Comparison of ENCODE assay signal across 9 mouse cellular contexts in genomic region chr5:120953974-120954373, GRCm38 (mm10). TPM values are rescaled to one million over a fixed set of nuclear protein-coding genes. Genes with fewer than 3 reads are reported as not detected.
A peak's percentile ranks its signal among the peaks of the same experiment; 100 is the strongest.
DNase-seq lines count a peak whose midpoint lies in the region; ATAC-seq and TF ChIP-seq lines count a peak whose summit lies in the region.
"Had no signal": no experiment of that assay in that cellular context is flagged by ENCODE, and none has a peak within 500 bp of the region (broad histone marks: within the 10 kb centered on the region; RNA-seq: fewer than 3 reads in every experiment).

No protein-coding gene starts in this region.

- no peak overlapping the region for H3K9ac ChIP-seq in kidney, postnatal 0 days (ENCODE audit: low read depth, low read length)
- H3K9ac ChIP-seq in liver, embryonic 14.5 days (replicated peaks): no peak overlapping the region
- H3K9ac ChIP-seq in heart, embryonic 12.5 days: no peak overlapping the region

- H3K27ac ChIP-seq in kidney, postnatal 0 days: no peak overlapping the region
- no peak overlapping the region for H3K27ac ChIP-seq in liver, embryonic 14.5 days
- H3K27ac ChIP-seq in heart, embryonic 12.5 days (ENCODE audit: poor library complexity, severe bottlenecking): no peak overlapping the region

- H3K9me3 ChIP-seq in kidney, postnatal 0 days (replicated peaks; ENCODE audit: low read length): no peaks in the 10 kb centered on the region
- peaks cover 4% of the 10 kb centered on the region; the same call in 1 of the 2 replicates for H3K9me3 ChIP-seq in E14TG2a.4 (ENCODE audit: low read length)
- H3K9me3 ChIP-seq in liver, embryonic 14.5 days (ENCODE audit: control insufficient read depth, low read length): no peaks in the 10 kb centered on the region
- H3K9me3 ChIP-seq in heart, embryonic 12.5 days (replicated peaks): peaks cover 7% of the 10 kb centered on the region; the same call in 1 of the 2 replicates

- no peaks in the 10 kb centered on the region for H3K4me1 ChIP-seq in kidney, postnatal 0 days (replicated peaks; ENCODE audit: insufficient read depth, low read length)
- H3K4me1 ChIP-seq in E14TG2a.4 (replicated peaks; ENCODE audit: low read depth, low read length): 0 out of 2 replicates have a peak, but pooled peaks cover under 1% of the 10 kb centered on the region
- H3K4me1 ChIP-seq in liver, embryonic 14.5 days (replicated peaks; ENCODE audit: control insufficient read depth in 2 of 2, insufficient read depth in 2 of 2, low read length in 1 of 2): no peaks in the 10 kb centered on the region
- peaks cover 3% of the 10 kb centered on the region; the same call in 1 of the 2 replicates for H3K4me1 ChIP-seq in heart, embryonic 12.5 days (replicated peaks)

- TF ChIP-seq EP300 in liver, embryonic 14.5 days (IDR thresholded peaks at IDR 0.05; ENCODE audit: low read depth): no peak

- no peak overlapping the region for H3K4me3 ChIP-seq in kidney, postnatal 0 days (replicated peaks; ENCODE audit: low read depth, low read length)
- H3K4me3 ChIP-seq in E14TG2a.4 (replicated peaks; ENCODE audit: low read length): no peak overlapping the region
- no peak overlapping the region for H3K4me3 ChIP-seq in liver, embryonic 14.5 days (ENCODE audit: insufficient read depth in 1 of 2, low read depth in 2 of 2, low read length in 2 of 2)
- no peak overlapping the region for H3K4me3 ChIP-seq in heart, embryonic 12.5 days

- H3K27me3 ChIP-seq in kidney, postnatal 0 days (ENCODE audit: insufficient read depth, low read length): no peaks in the 10 kb centered on the region
- peaks cover 52% of the 10 kb centered on the region for H3K27me3 ChIP-seq in E14TG2a.4 (ENCODE audit: insufficient read depth, low read length)
- no peaks in the 10 kb centered on the region for H3K27me3 ChIP-seq in liver, embryonic 14.5 days (ENCODE audit: control insufficient read depth, insufficient read depth, low read length)
- 0 out of 2 replicates have a peak, but pooled peaks cover 3% of the 10 kb centered on the region for H3K27me3 ChIP-seq in heart, embryonic 12.5 days (replicated peaks)

- no peaks in the 10 kb centered on the region for H3K36me3 ChIP-seq in kidney, postnatal 0 days (ENCODE audit: insufficient read depth, low read length)
- no peaks in the 10 kb centered on the region for H3K36me3 ChIP-seq in E14TG2a.4 (ENCODE audit: insufficient read depth, low read length)
- no peaks in the 10 kb centered on the region for H3K36me3 ChIP-seq in liver, embryonic 14.5 days (replicated peaks; ENCODE audit: control insufficient read depth, insufficient read depth, low read depth)
- H3K36me3 ChIP-seq in heart, embryonic 12.5 days: no peaks in the 10 kb centered on the region

- DNase-seq in kidney, postnatal 0 days (ENCODE audit: low spot score): peak; percentile 10
- no peak for DNase-seq in kidney, adult 11 months
- peak; percentile 31 for DNase-seq in adrenal gland, postnatal 25 days
- peak; percentile 51 for DNase-seq in embryo, embryonic 11 days
- DNase-seq in liver, embryonic 14.5 days (ENCODE audit: low read depth in 3 of 3, low spot score in 3 of 3): no peak
- DNase-seq in thymus, postnatal 25 days: peak; percentile 6

- peak; percentile 80 for TF ChIP-seq CTCF in kidney, postnatal 0 days (IDR thresholded peaks at IDR 0.05; ENCODE audit: low read depth)
- peak; percentile 84 for TF ChIP-seq CTCF in E14TG2a.4 (conservative IDR thresholded peaks at IDR 0.05; ENCODE audit: low read length)
- peak; percentile 84 for TF ChIP-seq CTCF in liver, embryonic 14.5 days (IDR thresholded peaks at IDR 0.05; ENCODE audit: low read depth)

- H3K4me2 ChIP-seq in kidney, postnatal 0 days (ENCODE audit: low read length): no peak overlapping the region
- no peak overlapping the region for H3K4me2 ChIP-seq in liver, embryonic 14.5 days (ENCODE audit: low read depth)
- no peak overlapping the region for H3K4me2 ChIP-seq in heart, embryonic 12.5 days

- 23% methylated on average over 5 of the region's 5 CpGs for WGBS in kidney, postnatal 0 days
- WGBS in liver, embryonic 14.5 days (ENCODE audit: insufficient replicate concordance): 17% methylated on average over 5 of the region's 5 CpGs
- WGBS in heart, embryonic 12.5 days: 16% methylated on average over 5 of the region's 5 CpGs

- no peak for ATAC-seq in kidney, postnatal 0 days (replicated peaks; ENCODE audit: low FRiP score, low read depth)
- no peak for ATAC-seq in liver, embryonic 14.5 days (ENCODE audit: insufficient read depth)
- no peak for ATAC-seq in heart, embryonic 12.5 days (ENCODE audit: insufficient number of reproducible peaks, low FRiP score)

RNA-seq across cellular contexts. Expression of gene Oas1d, which starts 39.6 kb away (rescaled TPM):
- not detected in 2 replicates for polyA plus RNA-seq in kidney, postnatal 0 days (2015; fragmentation: Nextera tagmentation; extraction: Ambion mirVana)
- not detected in 2 replicates for total RNA-seq in adrenal gland, postnatal 25 days (2021)
- polyA plus RNA-seq in liver, embryonic 14.5 days (2012; rRNA removed): not detected in 2 replicates
- not detected in 2 replicates for polyA plus RNA-seq in liver, embryonic 14.5 days (2014; fragmentation: Nextera tagmentation; extraction: Ambion mirVana)
- not detected in 2 replicates for polyA plus RNA-seq in heart, embryonic 12.5 days (2016; fragmentation: Nextera tagmentation; extraction: Ambion mirVana)
- total RNA-seq: left cerebral cortex, adult 8-10 months had no signal

RNA-seq across cellular contexts. Expression of gene Oas1a, which starts 46.7 kb away (rescaled TPM):
- 5.4 and 7.9 TPM in 2 replicates for polyA plus RNA-seq in kidney, postnatal 0 days (2015; fragmentation: Nextera tagmentation; extraction: Ambion mirVana)
- total RNA-seq in adrenal gland, postnatal 25 days (2021): 1.5 and 3.0 TPM in 2 replicates
- polyA plus RNA-seq in liver, embryonic 14.5 days (2012; rRNA removed): 1.6 and 1.7 TPM in 2 replicates
- polyA plus RNA-seq in liver, embryonic 14.5 days (2014; fragmentation: Nextera tagmentation; extraction: Ambion mirVana): 2.2 and 2.4 TPM in 2 replicates
- polyA plus RNA-seq in heart, embryonic 12.5 days (2016; fragmentation: Nextera tagmentation; extraction: Ambion mirVana): 0.81 and 0.96 TPM in 2 replicates

RNA-seq across cellular contexts. Expression of gene Rph3a, which starts 55.9 kb away (rescaled TPM):
- polyA plus RNA-seq in kidney, postnatal 0 days (2015; fragmentation: Nextera tagmentation; extraction: Ambion mirVana): 0.22 and 0.28 TPM in 2 replicates
- 2.5 and 4.5 TPM in 2 replicates for total RNA-seq in adrenal gland, postnatal 25 days (2021)
- 0.03 TPM in 1 of 2 replicates, not detected in the other for polyA plus RNA-seq in liver, embryonic 14.5 days (2012; rRNA removed)
- polyA plus RNA-seq in liver, embryonic 14.5 days (2014; fragmentation: Nextera tagmentation; extraction: Ambion mirVana): not detected in 2 replicates
- polyA plus RNA-seq in heart, embryonic 12.5 days (2016; fragmentation: Nextera tagmentation; extraction: Ambion mirVana): not detected in 2 replicates

Comparison
In these comparisons a context has a peak if more than half of its experiments do, and no peak if none do; other contexts are left out.
1. DNase-seq: peak in kidney, postnatal 0 days (single experiment), adrenal gland, postnatal 25 days (single experiment), embryo, embryonic 11 days (single experiment) and thymus, postnatal 25 days (single experiment); none in kidney, adult 11 months (single experiment) and liver, embryonic 14.5 days (0 of 3).
2. Peak in every context shown above with its lines, with median percentiles within 50 percentile points of each other: CTCF ChIP-seq.